Mouse (Mus musculus) neural tube, embryonic 10.5 days (tissue): Measurements from ENCODE around the gene Kcnj1.

Experiments
- DNase-seq: peaks from one replicate; pipeline ENCODE4 v3.0.0-alpha.2; 2017; ENCODE audit warnings: low spot score; ENCODE audit errors: extremely low spot score

Gene Kcnj1

DNA sequence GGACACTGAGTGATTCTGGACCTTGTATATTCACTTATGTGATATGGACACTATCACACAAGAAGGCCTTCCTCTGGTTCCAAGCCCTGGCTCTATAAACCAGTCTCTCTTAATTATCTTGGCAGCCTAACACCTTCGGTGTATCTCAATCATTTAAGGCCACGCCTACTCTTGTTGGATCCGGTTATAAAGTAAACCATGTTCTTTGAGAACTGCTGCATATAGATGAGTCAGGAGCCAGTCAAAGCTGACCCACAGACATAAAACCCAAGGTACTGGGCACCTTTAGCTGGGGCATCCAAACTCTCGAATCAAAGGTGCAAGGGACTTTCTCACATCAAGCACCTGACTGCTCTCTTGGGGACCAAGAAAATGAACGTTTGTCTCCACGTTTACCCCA lies at the start of gene Kcnj1:
TSS of gene Kcnj1 (plus strand) at position 292 of the 400 bp plus-strand sequence.
- DNase-seq = no peak

DNA sequence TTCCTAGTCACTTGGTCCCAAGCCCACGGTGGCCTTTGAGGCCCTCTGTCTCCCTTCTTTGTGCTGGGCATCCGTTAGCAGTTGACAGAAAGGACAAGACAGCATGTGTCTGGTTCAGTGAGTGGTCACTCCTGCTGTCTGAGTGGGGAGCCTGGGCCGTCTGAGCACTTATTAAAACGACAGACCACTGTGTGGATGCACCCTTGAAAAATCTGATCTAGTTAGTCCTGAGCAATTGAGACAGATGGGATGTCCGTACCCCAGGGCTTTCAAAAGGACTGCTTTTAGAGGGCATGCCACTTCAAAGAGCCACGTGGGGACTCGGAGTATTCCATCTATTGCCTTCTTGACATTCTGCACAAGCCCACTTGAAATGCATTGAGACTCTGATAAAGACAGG lies 48.7 kb upstream of the Kcnj1 start:
- no peak for DNase-seq

DNA sequence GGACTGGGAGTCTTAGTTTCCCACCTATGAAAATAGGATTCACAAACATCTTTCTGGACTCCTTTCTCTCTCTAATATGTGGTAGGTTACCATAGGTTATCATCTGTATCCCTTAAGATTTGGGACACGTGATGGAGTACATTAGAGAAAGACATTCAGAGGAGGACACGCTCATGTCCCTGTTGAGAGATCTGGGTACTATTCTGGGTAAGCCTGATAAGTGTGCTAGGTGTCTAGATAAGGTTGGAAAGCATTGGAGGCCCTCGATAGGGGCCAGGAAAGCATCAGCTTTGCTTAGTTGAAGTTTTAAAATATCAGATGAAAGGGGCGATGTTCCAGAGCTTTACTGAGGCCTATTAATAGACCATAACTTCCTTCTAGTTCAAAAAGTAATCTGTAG lies 43.5 kb upstream of the Kcnj1 start:
- no peak for DNase-seq

DNA sequence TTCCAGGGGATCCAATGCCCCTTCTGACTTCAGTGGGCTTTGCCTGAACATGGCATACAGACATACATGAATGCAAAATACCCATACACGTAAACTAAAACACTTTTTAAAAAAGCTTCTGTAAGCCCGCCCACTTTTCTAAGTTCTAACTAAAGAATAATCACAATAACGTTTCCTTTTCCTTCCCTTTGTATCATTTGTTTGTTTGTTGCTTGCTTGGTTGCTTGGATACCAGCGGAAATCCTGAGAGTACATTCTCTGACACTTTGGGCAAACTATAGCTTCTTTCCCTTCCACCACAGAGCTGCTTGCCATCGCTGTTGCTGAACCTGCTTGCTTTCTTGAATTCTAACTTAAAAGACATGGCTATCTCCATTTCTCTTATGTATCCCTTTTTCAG lies 41.1 kb upstream of the Kcnj1 start:
- DNase-seq = no peak

DNA sequence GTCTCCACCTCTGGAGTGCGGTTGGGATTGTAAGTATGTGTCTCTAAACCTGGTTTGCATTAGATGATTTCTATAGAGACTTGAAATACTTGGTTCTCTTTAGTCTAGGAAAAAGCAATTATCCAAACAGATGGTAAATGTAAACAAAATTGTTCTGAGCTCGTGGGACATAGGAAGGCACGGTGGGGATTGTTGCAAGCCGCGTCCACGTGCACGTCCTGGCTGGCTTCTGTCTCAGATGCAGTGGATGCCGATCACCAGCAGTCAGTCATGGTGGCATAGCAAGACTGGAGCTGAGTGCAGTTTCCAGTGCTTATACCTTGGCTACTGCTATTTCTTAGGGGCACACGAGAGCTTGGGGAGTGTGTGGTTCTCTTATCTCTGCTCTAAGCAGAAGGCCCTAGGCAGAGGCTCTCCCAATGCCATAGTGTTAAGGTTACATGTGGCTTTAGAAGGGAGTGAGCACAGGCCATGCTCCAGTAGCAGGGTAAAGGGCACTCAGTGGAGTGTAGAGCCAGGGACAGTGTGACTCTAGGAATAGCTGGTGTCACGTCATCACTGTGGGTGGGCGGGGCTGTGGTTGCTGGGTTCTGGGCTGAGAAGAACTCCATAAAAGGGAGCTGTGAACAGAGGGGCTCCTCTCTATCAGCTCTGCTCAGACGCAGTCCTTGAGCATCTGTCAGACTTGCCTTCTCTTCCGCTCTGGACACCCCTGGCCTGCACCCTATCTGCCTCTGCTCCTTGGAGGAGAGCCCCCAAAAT lies 36.7 kb upstream of the Kcnj1 start:
- no peak for DNase-seq

DNA sequence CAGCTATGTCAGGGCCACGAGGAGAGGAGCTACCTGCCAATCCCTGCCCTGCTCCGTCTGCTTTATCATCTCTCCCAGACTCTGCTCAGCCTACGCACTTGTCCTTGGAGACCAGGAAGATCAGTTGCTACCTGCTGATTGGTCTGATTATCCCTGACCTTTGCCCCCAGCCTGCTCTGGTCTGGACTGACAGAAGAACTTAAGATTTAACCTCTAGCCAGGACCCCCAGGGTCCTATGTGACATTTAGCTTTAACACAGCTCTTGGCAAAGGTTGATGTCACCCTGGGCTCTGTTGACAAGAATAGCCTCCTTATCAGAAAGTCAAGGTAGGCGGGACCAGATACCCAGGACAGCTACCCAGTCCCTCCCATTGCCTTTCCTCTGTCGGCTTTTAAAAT lies 31.5 kb upstream of the Kcnj1 start:
- no peak for DNase-seq

DNA sequence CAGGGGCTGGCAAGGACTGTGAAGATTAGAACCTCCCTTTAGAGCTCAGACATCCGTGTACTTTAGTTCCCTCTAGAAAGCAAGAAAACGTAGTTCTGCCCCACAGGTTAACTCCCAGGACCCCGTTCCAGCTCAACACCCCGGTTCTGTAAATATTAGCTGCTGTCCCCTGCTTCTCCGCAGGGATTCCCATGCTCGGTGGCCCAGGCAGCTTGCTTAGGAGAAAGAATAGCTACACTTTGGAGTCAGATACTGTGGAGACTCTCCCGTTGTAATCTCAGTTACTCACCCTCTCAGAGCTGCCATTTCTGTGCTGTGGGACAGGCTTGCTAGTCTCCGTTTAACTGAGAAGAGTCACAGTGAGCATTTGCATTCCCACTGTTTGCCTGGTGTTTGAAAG lies 29.4 kb upstream of the Kcnj1 start:
- no peak for DNase-seq

DNA sequence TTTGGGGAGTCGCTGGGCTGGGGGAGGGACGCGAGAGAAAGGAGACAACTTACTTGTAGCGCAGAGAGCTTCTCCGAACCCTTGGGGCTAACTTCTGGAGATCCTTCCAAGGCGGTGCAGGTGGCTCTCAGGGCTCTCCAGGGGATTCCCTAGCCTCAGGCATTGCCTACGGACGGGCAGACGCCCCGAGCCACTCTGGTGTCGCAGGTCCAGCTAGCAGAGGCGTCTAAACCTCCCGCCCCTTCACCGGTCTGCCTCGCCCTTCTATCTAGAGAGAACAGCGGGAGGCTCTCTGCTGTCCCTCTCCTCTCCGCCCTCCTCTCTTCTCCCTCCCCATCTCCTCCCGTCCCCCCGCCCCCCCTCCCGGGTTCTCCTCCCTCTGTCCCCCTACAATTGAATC lies 28.2 kb upstream of the Kcnj1 start, which contains the start of gene Kcnj5:
TSS of gene Kcnj5 (minus strand) at position 300 of the 400 bp plus-strand sequence.
- peak; percentile 30 for DNase-seq

DNA sequence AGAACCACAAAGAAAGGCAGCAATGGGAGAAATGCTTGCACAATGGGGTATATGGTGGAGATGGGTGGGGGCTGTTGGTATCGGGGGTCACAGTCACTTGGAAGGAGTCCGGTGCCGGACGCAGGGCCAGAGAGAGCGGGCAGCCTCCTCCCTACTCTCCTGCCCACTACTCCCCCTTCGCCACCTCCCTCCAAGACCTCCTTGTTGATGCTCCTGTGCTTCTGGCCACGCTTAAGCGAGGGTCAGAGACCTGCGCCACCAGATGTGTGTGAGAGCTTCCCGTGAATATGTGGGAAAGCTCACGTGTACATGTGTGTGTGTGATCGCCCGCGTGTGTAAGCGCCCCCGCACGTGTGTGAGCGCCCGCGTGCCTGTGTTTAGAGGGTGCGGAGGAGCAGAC lies 27.8 kb upstream of the Kcnj1 start:
- no peak for DNase-seq

DNA sequence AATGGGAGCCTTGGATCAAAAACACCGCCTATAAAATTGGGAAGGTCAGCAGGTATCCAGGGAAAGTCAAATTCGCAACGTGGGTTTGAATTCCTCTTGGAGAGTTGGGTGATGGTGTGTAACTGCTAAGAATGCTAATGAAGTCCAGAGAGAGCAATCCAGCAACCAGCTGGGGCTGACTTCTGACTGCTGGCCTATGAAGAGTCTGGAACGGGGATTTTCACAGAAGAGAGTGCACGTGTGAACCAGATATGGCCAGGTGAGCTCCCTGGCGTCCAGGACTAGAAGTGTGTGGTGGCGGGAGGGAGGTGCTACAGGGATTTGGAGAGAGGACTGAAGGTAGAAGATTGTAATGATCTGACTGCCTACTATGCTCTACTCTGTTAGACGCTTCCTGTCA lies 24.2 kb upstream of the Kcnj1 start:
- DNase-seq = no peak

DNA sequence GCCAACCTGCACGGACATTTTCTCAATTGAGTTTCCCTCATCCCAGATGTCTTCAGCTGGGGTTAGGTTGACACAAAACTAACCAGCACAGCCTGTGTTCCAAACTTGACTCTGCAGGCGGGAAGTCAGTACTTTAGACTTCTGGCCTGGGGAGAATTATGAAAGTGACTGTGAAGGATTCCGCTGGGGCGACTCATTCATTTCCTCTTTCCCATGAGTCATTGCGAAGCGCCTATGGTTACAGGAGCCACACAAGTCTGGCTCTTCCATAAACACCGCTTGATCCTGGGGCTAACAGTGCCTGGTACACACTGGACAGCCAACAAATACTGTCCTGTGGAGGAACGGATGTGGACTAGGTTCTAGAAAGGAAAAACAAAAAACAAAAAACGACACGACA lies 22.9 kb upstream of the Kcnj1 start:
- no peak for DNase-seq

DNA sequence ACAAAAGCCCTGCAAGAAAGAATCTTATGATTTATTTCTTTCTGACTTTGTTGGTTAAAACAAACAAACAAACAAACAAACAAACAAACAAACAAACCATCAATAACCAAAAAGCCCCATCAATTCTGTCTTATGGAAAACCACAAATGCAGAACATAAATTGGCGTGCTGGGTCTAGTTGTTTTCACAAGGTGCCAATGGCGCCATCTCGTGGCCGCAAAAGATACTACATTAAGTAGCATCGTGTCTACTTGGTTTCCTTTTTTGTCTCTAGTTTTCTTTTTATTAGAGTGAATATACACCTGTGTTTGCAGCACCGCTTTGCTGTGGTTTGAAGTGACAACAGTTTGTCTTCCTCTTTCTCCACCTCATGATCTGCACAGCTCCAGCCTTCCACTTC lies 22.0 kb upstream of the Kcnj1 start:
- DNase-seq = peak; percentile 59

DNA sequence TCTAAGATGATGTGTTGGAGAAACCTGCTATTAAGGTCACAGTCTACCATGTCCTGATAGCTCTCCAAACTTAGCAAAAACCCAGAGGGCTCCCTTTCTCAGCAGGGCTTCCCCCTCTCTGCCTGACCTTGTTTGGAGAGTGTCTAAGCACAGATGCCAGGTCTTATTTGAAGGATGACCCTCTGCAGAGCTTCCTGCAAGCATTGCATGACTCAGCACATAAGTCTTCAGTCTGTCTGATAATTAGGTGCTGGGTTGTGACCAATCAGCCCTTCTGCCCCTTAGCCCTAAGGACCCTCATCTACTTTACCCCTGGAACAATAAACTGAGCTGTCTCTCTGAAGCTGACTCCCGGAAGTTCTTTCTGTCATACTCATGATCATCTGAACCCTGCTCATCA lies 11.5 kb upstream of the Kcnj1 start:
- no peak for DNase-seq

DNA sequence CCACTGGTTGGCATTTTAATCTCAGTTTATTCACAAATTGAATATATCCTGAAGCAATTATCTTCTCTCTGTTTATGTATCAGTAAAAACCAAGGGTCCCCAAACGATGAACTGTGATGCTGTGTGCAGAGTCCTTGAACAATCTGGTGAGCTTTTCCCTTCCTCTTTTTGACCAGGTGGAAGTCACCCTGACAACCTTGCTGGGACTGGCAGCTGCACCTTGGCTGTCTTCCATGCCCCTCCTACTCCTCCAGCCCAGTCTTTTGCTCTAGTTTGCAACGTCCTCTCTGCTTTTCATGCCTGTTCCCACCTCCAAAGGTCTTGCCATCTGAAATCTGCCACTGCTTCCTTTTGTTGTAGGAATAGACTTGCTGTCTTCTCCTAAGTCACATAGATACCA lies 3.5 kb upstream of the Kcnj1 start:
- DNase-seq = no peak

DNA sequence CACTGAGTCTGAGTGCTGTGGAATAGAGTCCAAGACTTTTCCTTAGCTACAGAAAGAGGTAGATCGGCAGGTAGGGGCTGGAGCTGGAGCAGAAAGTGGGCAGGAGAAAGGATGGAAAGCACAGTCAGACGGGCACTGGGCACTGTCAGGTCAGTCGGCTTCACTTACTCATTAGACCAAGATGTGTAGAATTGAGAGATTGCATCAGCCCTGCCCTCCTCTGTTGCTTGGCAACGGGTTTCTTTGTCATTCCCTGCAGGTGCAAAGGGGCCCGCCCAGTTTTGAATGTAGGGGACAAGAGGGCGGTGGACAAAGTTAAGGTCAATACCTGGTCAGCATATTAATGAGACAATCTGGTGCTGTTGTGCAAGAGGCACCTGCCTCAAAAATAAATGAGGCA lies 2.9 kb upstream of the Kcnj1 start:
- DNase-seq = no peak

DNA sequence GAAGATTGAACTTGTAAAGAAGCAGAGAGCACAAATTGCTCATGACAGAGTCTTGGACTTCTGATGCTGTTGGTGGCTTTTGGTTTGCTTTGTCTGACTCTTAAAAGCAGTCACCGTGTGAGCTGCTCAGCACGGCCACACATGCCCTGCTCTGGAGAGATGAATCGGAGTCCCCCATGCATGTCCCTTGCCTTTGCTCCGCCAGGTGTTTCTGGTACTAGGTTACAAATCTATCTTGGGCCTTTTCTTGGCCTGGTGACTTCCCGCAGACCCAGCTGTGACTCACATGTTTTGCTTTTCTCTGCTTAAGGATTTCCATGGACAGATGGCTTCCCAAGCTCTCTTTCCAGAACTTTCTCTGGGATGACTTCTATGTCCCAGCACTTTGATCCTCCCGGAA lies 1.4 kb downstream of the Kcnj1 start:
- DNase-seq = no peak

DNA sequence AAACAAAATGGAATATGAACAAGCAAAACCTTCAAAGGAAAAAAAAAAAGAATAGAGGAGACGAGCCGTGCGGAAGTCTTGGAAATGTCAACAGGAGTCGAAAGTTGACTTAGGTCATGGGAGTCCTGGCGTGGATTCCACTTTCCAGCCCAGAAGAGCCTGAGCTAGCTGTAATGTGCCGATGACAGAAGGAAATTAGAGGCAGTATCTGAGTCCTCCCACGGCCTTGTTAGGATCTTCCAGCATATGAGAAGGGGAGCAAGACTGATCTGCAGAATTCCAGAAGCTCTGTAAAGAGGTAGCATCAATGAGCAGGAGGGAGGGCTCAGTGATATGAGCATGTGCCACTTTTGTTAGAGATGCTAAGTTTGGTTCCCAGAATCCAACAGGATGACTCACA lies 3.7 kb downstream of the Kcnj1 start:
- DNase-seq = no peak

DNA sequence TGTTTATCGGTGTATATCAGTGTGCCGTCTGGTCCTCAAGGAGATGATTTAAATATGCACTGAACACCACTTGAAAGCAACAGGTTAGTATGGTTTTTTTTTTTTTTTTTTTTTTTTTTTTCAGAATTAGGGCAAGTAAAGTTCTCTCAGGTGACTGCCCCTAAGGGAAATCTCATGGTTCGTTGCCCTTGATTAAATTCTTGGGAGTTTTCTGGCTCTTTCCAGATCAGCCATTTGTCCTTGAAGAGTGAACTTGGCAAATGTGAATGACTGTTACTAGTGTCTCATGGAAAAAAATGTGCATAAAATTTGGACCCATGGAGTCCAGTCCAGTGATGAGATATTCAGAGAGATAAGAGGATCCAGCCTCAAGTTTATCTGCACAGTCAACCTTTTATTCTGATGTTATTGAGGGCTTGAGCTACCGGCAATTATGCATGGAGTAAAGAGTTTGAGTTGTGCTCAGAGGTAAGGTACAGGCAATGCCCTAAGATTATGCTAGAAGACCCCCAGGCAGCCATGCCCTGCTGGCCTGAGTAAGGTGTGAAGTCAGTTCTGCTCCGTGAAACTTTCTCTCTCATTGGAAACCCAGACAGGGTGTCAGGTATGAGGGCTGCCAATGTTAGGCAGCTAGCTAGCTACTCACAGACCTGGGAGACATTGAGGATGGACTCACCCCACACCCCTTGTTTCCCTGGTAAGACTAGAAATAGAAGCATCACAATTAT lies 4.7 kb downstream of the Kcnj1 start:
- no peak for DNase-seq

DNA sequence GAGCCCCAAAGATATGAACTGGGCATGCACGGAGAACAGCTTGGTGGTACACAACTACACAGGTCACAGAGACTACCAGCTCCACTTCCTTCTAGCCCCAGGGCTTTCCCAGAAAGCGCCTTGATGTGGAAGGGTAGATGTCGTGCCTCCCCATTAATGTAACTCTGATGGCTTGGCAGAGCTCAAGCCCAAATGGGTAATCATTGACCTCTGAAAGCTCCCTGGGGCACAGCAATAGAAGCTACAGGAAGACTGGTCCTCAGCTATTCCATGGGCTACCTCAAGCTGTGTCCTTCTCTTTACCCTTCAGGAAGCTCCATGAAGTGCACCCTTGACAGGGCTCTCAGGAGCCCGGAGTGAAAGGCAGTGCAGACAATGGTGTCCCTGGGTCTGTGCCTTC lies 12.6 kb downstream of the Kcnj1 start:
- no peak for DNase-seq

DNA sequence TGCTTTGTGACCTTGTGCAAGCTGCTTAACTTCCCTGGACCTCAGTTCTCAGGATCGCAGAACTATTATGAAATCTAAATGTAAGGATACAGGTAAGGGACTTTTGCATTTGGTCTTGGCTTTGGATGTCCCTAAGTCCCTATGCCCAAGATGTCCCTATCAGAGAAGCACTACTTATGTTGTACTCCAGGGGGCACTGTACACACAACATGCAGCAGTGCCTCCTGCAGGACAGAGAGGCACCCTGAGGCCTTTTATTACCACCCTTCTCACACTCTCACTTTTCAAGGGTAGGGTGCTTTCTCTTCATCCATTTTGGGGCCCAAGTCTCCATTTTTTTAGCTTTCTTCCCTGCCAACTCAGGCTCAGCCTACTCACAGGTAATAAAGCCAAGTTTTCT lies 15.8 kb downstream of the Kcnj1 start:
- DNase-seq = no peak

DNA sequence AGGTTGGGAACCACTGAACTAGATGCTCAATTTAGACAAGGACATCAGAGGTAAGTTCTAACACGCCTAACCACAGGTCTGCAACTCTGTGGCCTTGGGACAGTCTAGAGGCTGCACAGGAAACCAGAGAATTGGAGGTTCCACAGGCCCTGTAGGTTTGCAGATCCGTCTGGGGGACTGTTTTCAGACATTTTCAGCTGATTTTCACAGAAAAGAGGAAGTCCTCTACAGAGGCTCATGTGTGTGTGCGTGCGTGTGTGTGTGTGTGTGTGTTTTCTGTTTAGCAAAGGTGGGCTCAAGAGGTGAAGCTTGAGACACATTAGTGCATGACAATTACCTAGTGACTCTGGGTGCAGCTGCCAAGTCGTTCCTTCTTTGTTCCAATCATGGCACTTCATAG lies 18.8 kb downstream of the Kcnj1 start:
- DNase-seq = no peak

DNA sequence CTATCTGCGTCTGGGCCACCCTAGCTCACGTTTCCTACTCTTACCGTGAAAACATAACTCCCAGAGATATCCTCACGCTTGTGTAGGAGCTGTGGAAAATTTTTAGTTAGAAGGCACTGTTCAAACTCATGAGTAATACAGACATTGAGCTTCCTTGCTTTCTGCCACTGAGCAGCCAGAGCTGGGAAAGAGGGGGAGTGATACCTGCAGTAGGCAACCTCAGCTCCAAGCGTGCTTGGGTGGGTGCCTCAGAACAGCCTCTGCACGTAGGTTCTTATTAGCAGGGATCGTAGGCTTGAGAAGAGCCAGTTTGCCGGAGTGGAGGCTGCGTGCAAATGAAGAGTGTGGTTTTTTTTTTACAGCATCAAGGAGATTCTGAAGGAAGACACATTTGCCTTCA lies 19.4 kb downstream of the Kcnj1 start:
- DNase-seq = no peak

DNA sequence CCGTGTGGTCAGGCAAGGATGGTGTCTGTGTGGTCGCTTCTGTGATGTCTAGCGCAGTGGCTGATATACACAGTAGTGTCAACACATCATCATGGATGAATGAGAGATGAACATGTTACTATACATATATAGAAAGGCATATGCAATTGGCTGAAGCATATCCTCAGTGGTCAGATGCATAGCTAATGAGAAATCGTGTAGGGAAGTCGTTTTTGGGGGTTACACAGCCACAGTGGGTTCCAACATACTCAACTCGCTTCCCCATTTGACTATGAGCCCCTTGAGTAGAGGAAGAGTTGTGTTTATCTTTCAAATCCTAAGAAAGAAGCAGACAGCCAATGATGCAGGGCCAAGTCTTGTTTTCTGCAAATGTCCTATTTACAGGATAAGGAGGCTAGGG lies 20.4 kb downstream of the Kcnj1 start:
- DNase-seq = no peak
